Mouse (Mus musculus) kidney, postnatal 0 days (tissue): ENCODE results near the gene Adm. TPM values are rescaled to one million over a fixed set of nuclear protein-coding genes. Genes with fewer than 3 reads are reported as not detected.

Source experiments
- ATAC-seq: fragments of 200-750 bp; cut with Nextera tagmentation; replicated peaks from 2 replicates; pipeline ENCODE4 v1.8.0; 2017; ENCODE audit warnings: low read depth, moderate number of reproducible peaks, moderate TSS enrichment, moderate library complexity; ENCODE audit not compliant: low FRiP score
- DNase-seq: peaks from one replicate; pipeline ENCODE4 v3.0.0-alpha.2; 2016; ENCODE audit warnings: low spot score
- H3K27ac ChIP-seq: fragments of 300-500 bp; sonication (generic); 2 replicates; pipeline ENCODE4 v1.5.1; 2014; ENCODE audit warnings: mild to moderate bottlenecking
- H3K27me3 ChIP-seq: fragments of 300-500 bp; sonication (generic); 2 replicates; pipeline ENCODE4 v1.6.1; 2014; ENCODE audit warnings: low read length, mixed read lengths; ENCODE audit not compliant: insufficient read depth
- H3K36me3 ChIP-seq: fragments of 300-500 bp; sonication (generic); 2 replicates; pipeline ENCODE4 v1.6.1; 2014; ENCODE audit warnings: low read length, mixed read lengths; ENCODE audit not compliant: insufficient read depth
- H3K4me1 ChIP-seq: fragments of 300-500 bp; sonication (generic); replicated peaks from 2 replicates; pipeline ENCODE4 v1.6.1; 2014; ENCODE audit warnings: antibody characterized with exemption, low read length, mixed read lengths; ENCODE audit not compliant: insufficient read depth
- H3K4me2 ChIP-seq: fragments of 300-500 bp; sonication (generic); 2 replicates; pipeline ENCODE4 v1.6.1; 2014; ENCODE audit warnings: mild to moderate bottlenecking, low read length, moderate library complexity, mixed read lengths
- H3K4me3 ChIP-seq: fragments of 300-500 bp; sonication (generic); replicated peaks from 2 replicates; pipeline ENCODE4 v1.5.1; 2014; ENCODE audit warnings: low read depth, low read length
- H3K9ac ChIP-seq: fragments of 300-500 bp; sonication (generic); 2 replicates; pipeline ENCODE4 v1.6.1; 2014; ENCODE audit warnings: low read depth, low read length
- H3K9me3 ChIP-seq: fragments of 300-500 bp; sonication (generic); replicated peaks from 2 replicates; pipeline ENCODE4 v1.6.1; 2016; ENCODE audit warnings: low read length, inconsistent platforms, mixed read lengths
- CTCF ChIP-seq: IDR thresholded peaks from 2 replicates; pipeline ENCODE4 v1.5.1; 2016; ENCODE audit warnings: antibody characterized with exemption, low read depth, mild to moderate bottlenecking, moderate library complexity
- WGBS: fragments of 180-500 bp; shearing (Covaris S2); extraction: QIAGEN DNeasy Blood & Tissue Kit; methylation state at CpG from one replicate; pipeline ENCODE4 v1.1.7; 2014; 5-methylcytosine and 5-hydroxymethylcytosine counted together
- polyA plus RNA-seq: library from polyadenylated mRNA; unstranded; fragments of >200 nt; fragmentation: Nextera tagmentation; extraction: Ambion mirVana; gene quantifications from 2 replicates; pipeline ENCODE4 v1.2.1, GENCODE M21; 2015

Adm gene
- polyA plus RNA-seq, 1 experiment from 2014 or later: 9.9 TPM

DNA sequence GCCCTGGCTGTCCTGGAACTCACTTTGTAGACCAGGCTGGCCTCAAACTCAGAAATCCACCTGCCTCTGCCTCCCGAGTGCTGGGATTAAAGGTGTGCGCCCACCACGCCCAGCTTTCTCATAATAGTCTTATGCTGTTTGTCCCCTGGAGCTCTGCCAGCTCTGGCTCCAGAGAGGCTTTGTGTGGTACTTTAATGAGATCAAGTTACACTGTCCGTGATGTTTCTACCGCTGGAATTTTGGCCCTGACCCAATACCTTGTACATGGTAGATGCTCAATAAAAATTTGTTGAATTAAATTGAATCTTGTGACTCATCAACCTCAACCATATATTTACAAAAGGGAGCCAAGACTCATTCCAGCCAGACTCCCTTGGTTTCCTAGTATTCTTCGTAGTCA is 23.6 kb downstream of the Adm start:
- no peaks in the 10 kb centered on the region for H3K36me3 ChIP-seq
- H3K27ac ChIP-seq: no peak overlapping the region
- no peak for ATAC-seq
- WGBS: 48% methylated on average over 6 of the region's 6 CpGs
- no peaks in the 10 kb centered on the region for H3K9me3 ChIP-seq
- no peak overlapping the region for H3K9ac ChIP-seq
- DNase-seq: no peak
- peaks cover 13% of the 10 kb centered on the region for H3K4me1 ChIP-seq
- no peak for TF ChIP-seq CTCF
- no peaks in the 10 kb centered on the region for H3K27me3 ChIP-seq
- no peak overlapping the region for H3K4me3 ChIP-seq
- no peak overlapping the region for H3K4me2 ChIP-seq

- TF ChIP-seq CTCF: no peak
- Histone ChIP-seq H3K9me3 (no peaks in the 10 kb centered on the region), H3K9ac (no peak overlapping the region), H3K27ac (no peak overlapping the region), H3K36me3 (no peaks in the 10 kb centered on the region), H3K4me1 (no peaks in the 10 kb centered on the region), H3K27me3 (no peaks in the 10 kb centered on the region), H3K4me3 (no peak overlapping the region), H3K4me2 (no peak overlapping the region)
- WGBS: 80% methylated on average over 3 of the region's 3 CpGs
- DNase-seq (no peak), ATAC-seq (no peak)
These were observed 27.8 kb downstream of the Adm start for GRCm38 (mm10) chr7:110655230-110655629.

GRCm38 (mm10) chr7:110655966-110656365 is 28.5 kb downstream of the Adm start:
- no peak for ATAC-seq

DNA sequence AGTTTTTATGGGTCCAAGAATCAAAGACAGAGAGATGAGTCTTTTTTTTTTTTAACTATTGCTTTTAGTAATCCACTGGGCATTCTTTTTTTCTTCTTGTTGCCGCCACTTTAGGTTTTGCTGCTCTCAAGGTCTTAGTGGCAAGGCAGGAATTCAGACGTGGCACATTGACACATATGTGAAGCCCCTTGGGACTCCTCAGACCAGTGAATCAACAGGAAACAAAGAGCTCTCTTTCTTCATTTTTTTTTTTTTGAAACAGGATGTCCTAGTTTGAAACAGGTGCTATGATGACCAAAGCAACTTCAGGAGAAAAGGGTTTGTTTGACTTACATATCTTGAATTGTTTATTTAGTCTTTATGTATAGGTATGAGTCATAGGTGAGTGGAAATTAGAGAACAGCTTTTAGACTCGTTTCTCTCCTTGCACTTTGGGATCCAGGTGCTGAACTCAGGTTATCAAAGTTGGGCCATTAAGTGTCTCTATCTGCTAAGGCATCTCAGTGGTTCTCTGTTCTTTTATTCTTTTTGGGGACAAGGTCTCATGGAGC is 31.0 kb downstream of the Adm start:
- no peak for TF ChIP-seq CTCF
- Histone ChIP-seq H3K4me1 (no peaks in the 10 kb centered on the region), H3K4me2 (no peak overlapping the region), H3K36me3 (no peaks in the 10 kb centered on the region), H3K27me3 (no peaks in the 10 kb centered on the region), H3K4me3 (no peak overlapping the region), H3K9me3 (no peaks in the 10 kb centered on the region), H3K9ac (no peak overlapping the region), H3K27ac (no peak overlapping the region)
- DNase-seq: no peak
- ATAC-seq: no peak
- WGBS: 51% methylated on average over 3 of the region's 3 CpGs

More at GRCm38 (mm10) chr7:110655966-110656365, 28.5 kb downstream of the Adm start:
- Histone ChIP-seq H3K4me2 (no peak overlapping the region), H3K36me3 (no peaks in the 10 kb centered on the region), H3K4me3 (no peak overlapping the region), H3K27ac (no peak overlapping the region), H3K9me3 (no peaks in the 10 kb centered on the region), H3K4me1 (no peaks in the 10 kb centered on the region), H3K27me3 (no peaks in the 10 kb centered on the region), H3K9ac (no peak overlapping the region)
- 52% methylated on average over 6 of the region's 6 CpGs for WGBS
- TF ChIP-seq CTCF: no peak
- DNase-seq: no peak

DNA sequence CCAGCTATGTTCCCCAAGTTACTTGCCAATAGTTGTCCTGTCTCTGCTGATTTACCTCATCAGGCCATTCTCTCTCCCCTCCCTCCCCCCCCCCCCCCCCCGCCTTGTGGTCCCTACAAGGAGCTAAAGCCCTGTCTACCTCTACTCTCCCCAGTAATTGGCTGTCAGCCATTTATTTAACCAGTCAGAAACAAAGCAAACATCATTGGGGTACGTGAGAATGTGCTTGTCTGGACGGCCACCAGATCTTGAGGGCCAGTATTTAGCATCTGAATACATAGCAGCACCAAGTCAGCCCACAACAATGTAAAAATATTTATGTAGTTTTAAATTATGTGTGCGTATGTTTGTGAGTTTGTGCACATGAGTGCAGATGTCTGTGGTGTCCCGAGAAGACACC is 39.1 kb downstream of the Adm start:
- H3K27ac ChIP-seq: peak overlapping the region; percentile 20; the same call in 1 of the 2 replicates
- DNase-seq: no peak
- ATAC-seq: no peak

GRCm38 (mm10) chr7:110668247-110668646 is 40.8 kb downstream of the Adm start:
- no peaks in the 10 kb centered on the region for H3K4me1 ChIP-seq
- H3K9me3 ChIP-seq: no peaks in the 10 kb centered on the region
- ATAC-seq (peak; percentile 43; the same call in 1 of the 2 replicates), DNase-seq (peak; percentile 72)
- TF ChIP-seq CTCF: no peak
- no peak overlapping the region for H3K9ac ChIP-seq
- H3K27ac ChIP-seq: peak overlapping the region; percentile 40; the same call in 1 of the 2 replicates
- H3K36me3 ChIP-seq: no peaks in the 10 kb centered on the region
- H3K27me3 ChIP-seq: no peaks in the 10 kb centered on the region
- 42% methylated on average over 6 of the region's 6 CpGs for WGBS
- no peak overlapping the region for H3K4me2 ChIP-seq
- H3K4me3 ChIP-seq: no peak overlapping the region

More for the DNA sequence above, 39.1 kb downstream of the Adm start:
- Histone ChIP-seq H3K9ac (no peak overlapping the region), H3K4me1 (no peaks in the 10 kb centered on the region), H3K4me3 (no peak overlapping the region), H3K36me3 (no peaks in the 10 kb centered on the region), H3K9me3 (no peaks in the 10 kb centered on the region), H3K4me2 (no peak overlapping the region), H3K27me3 (no peaks in the 10 kb centered on the region)
- WGBS: 54% methylated on average over 4 of the region's 5 CpGs
- TF ChIP-seq CTCF: no peak

DNA sequence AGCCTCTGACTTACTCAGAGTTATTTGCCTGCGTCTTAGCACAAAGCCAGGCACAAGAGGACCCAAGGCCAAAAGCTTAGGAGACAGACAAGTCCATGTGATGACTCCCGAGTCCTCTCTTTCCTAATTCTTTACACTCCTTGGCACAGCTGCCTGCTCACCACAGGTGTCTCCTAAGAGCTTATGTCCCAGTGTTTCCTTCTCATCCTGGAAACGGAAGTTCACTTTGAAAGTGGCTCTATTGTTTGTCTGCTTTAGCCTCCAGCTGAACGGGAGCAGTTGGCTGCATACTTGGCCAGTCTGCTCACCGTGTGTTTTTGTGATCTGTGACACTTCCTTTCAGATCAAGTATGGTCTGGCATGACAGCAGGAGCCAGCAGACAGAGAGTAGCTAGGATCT is 41.3 kb downstream of the Adm start:
- H3K9ac ChIP-seq: no peak overlapping the region
- no peak for DNase-seq
- no peak overlapping the region for H3K4me3 ChIP-seq
- ATAC-seq: 0 out of 2 replicates have a peak, but pooled peaks have one; percentile 10
- peak overlapping the region; percentile 58 for H3K27ac ChIP-seq
- no peaks in the 10 kb centered on the region for H3K4me1 ChIP-seq
- 38% methylated on average over 5 of the region's 5 CpGs for WGBS
- no peak overlapping the region for H3K4me2 ChIP-seq
- TF ChIP-seq CTCF: no peak
- H3K36me3 ChIP-seq: no peaks in the 10 kb centered on the region
- no peaks in the 10 kb centered on the region for H3K9me3 ChIP-seq
- no peaks in the 10 kb centered on the region for H3K27me3 ChIP-seq
